Mouse (Mus musculus) midbrain, embryonic 11.5 days (tissue): ENCODE data around the gene Klhl2. TPM values are rescaled to one million over a fixed set of nuclear protein-coding genes. Genes with fewer than 3 reads are reported as not detected.

Experiments
- ATAC-seq: fragments of 200-750 bp; cut with Nextera tagmentation; 2 replicates; pipeline ENCODE4 v1.8.0; 2017; ENCODE audit warnings: moderate TSS enrichment, moderate library complexity; ENCODE audit not compliant: low FRiP score
- DNase-seq: peaks from one replicate; pipeline ENCODE4 v3.0.0; 2015; ENCODE audit warnings: low spot score; ENCODE audit errors: missing footprints
- H3K27ac ChIP-seq: fragments of 300-500 bp; sonication (generic); 2 replicates; pipeline ENCODE4 v1.5.1; 2014; ENCODE audit warnings: low read depth, low read length
- H3K27me3 ChIP-seq: fragments of 300-500 bp; sonication (generic); 2 replicates; pipeline ENCODE4 v1.6.1; 2014; ENCODE audit warnings: mild to moderate bottlenecking, low read length, moderate library complexity, mixed read lengths; ENCODE audit not compliant: control insufficient read depth, insufficient read depth
- H3K36me3 ChIP-seq: fragments of 300-500 bp; sonication (generic); 2 replicates; pipeline ENCODE4 v1.6.1; 2014; ENCODE audit warnings: mild to moderate bottlenecking, low read length, moderate library complexity, mixed read lengths; ENCODE audit not compliant: control insufficient read depth, insufficient read depth
- H3K4me1 ChIP-seq: fragments of 300-500 bp; sonication (generic); 2 replicates; pipeline ENCODE4 v1.6.1; 2014; ENCODE audit warnings: low read length; ENCODE audit not compliant: control insufficient read depth, insufficient read depth
- H3K4me2 ChIP-seq: fragments of 300-500 bp; sonication (generic); 2 replicates; pipeline ENCODE4 v1.6.1; 2014; ENCODE audit warnings: mild to moderate bottlenecking, moderate library complexity
- H3K4me3 ChIP-seq: fragments of 300-500 bp; sonication (generic); 2 replicates; pipeline ENCODE4 v1.5.1; 2014; ENCODE audit warnings: low read depth, low read length
- H3K9ac ChIP-seq: fragments of 300-500 bp; sonication (generic); 2 replicates; pipeline ENCODE4 v1.6.1; 2014; ENCODE audit warnings: low read length
- H3K9me3 ChIP-seq: fragments of 300-500 bp; sonication (generic); 2 replicates; pipeline ENCODE4 v1.6.1; 2016; ENCODE audit warnings: low read length; ENCODE audit not compliant: control insufficient read depth
- WGBS: fragments of 180-500 bp; shearing (Covaris S2); extraction: QIAGEN DNeasy Blood & Tissue Kit; methylation state at CpG from one replicate; pipeline ENCODE4 v1.1.7; 2014; 5-methylcytosine and 5-hydroxymethylcytosine counted together
- polyA plus RNA-seq: library from polyadenylated mRNA; unstranded; fragments of >200 nt; fragmentation: Nextera tagmentation; extraction: Ambion mirVana; gene quantifications from 2 replicates; pipeline ENCODE4 v1.2.1, GENCODE M21; 2014

Gene Klhl2
- polyA plus RNA-seq, 1 experiment from 2014 or later = 19.4 TPM

GRCm38 (mm10) chr8:64848245-64848785 is 1.5 kb downstream of the Klhl2 start:
- Histone ChIP-seq H3K4me1 (peaks cover 13% of the 10 kb centered on the region), H3K9me3 (no peaks in the 10 kb centered on the region), H3K36me3 (no peaks in the 10 kb centered on the region), H3K9ac (peak overlapping the region; percentile 94; the same call in 1 of the 2 replicates), H3K4me3 (peak overlapping the region; percentile 92), H3K27me3 (no peaks in the 10 kb centered on the region), H3K27ac (no peak overlapping the region), H3K4me2 (peak overlapping the region; percentile 82)
- WGBS = 5% methylated on average over 8 of the region's 8 CpGs
- ATAC-seq (no peak), DNase-seq (peak; percentile 80)

- peak; percentile 44 for DNase-seq
- no peak for ATAC-seq
- Histone ChIP-seq H3K36me3 (no peaks in the 10 kb centered on the region), H3K4me1 (peaks cover 13% of the 10 kb centered on the region), H3K9ac (no peak overlapping the region), H3K4me2 (peak overlapping the region; percentile 82; the same call in 1 of the 2 replicates), H3K27me3 (no peaks in the 10 kb centered on the region), H3K9me3 (no peaks in the 10 kb centered on the region), H3K4me3 (no peak overlapping the region), H3K27ac (no peak overlapping the region)
- 0% methylated on average over 2 of the region's 2 CpGs for WGBS
Observed at GRCm38 (mm10) chr8:64847650-64848049, 2.2 kb downstream of the Klhl2 start.

DNA sequence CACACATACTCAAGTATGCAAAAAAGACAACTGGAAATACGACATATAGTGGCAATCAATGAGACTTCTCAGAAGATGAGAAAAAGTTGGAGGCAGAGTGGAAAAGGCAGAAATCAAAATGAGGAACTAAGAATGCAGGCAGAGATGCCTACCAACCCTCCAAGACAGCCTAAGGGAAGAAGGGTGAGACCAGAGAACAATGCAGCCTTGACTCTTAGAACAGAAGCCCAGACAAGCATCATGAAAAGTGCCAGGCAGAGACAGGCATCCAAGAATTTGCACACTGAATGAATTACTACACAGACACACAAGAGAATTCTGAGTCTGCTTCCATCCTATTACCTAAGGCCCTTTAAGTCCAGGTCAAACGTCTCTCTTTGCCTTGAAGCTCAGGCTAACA is 2.6 kb downstream of the Klhl2 start:
- ATAC-seq = no peak
- Histone ChIP-seq H3K9me3 (no peaks in the 10 kb centered on the region), H3K9ac (no peak overlapping the region), H3K4me3 (no peak overlapping the region), H3K27ac (no peak overlapping the region), H3K27me3 (no peaks in the 10 kb centered on the region), H3K36me3 (no peaks in the 10 kb centered on the region), H3K4me1 (peaks cover 13% of the 10 kb centered on the region), H3K4me2 (no peak overlapping the region)
- DNase-seq = no peak
- WGBS = 46% methylated on average over 2 of the region's 2 CpGs

DNA sequence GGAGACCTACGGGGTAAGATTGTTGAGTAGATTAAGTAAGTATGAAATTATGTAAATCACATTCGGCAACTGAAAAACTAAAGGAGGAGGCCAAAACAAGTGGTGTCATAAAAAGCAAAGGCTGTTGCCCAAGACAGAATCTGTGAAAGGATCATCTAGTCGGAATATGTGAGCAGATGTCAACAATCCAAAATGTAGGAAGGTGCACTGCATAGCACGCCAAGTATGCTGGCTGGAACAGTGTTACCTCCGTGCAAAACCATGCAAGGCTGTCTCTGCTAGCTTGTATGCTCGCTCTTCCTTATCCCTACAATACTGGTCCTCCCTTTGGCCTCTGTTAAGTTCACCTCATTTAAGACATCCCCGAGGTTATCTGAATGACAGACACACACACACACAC is 4.5 kb downstream of the Klhl2 start:
- Histone ChIP-seq H3K27ac (no peak overlapping the region), H3K27me3 (no peaks in the 10 kb centered on the region), H3K9ac (no peak overlapping the region)

GRCm38 (mm10) chr8:64844043-64844481 is 5.8 kb downstream of the Klhl2 start:
- Histone ChIP-seq H3K27ac (no peak overlapping the region), H3K4me1 (peaks cover 10% of the 10 kb centered on the region), H3K9ac (no peak overlapping the region), H3K27me3 (no peaks in the 10 kb centered on the region), H3K36me3 (no peaks in the 10 kb centered on the region), H3K9me3 (no peaks in the 10 kb centered on the region), H3K4me2 (no peak overlapping the region), H3K4me3 (no peak overlapping the region)
- ATAC-seq = no peak
- WGBS = 98% methylated on average over 4 of the region's 4 CpGs
- no peak for DNase-seq

More for the DNA sequence above, 4.5 kb downstream of the Klhl2 start:
- peaks cover 10% of the 10 kb centered on the region for H3K4me1 ChIP-seq
- WGBS = 87% methylated on average over 7 of the region's 7 CpGs
- ATAC-seq (no peak), DNase-seq (no peak)
- no peak overlapping the region for H3K4me2 ChIP-seq
- no peaks in the 10 kb centered on the region for H3K36me3 ChIP-seq
- H3K4me3 ChIP-seq = no peak overlapping the region
- no peaks in the 10 kb centered on the region for H3K9me3 ChIP-seq

- H3K4me3 ChIP-seq = no peak overlapping the region
- H3K27me3 ChIP-seq = no peaks in the 10 kb centered on the region
- ATAC-seq (no peak), DNase-seq (no peak)
- H3K36me3 ChIP-seq = no peaks in the 10 kb centered on the region
- no peaks in the 10 kb centered on the region for H3K9me3 ChIP-seq
- peaks cover 5% of the 10 kb centered on the region; the same call in 1 of the 2 replicates for H3K4me1 ChIP-seq
- WGBS = 95% methylated on average over 3 of the region's 3 CpGs
- H3K27ac ChIP-seq = no peak overlapping the region
- no peak overlapping the region for H3K9ac ChIP-seq
- no peak overlapping the region for H3K4me2 ChIP-seq
Observed at GRCm38 (mm10) chr8:64843168-64843567, 6.6 kb downstream of the Klhl2 start.

- 93% methylated on average over 13 of the region's 13 CpGs for WGBS
- H3K27ac ChIP-seq = no peak overlapping the region
Observed at GRCm38 (mm10) chr8:64841747-64842406, 7.9 kb downstream of the Klhl2 start.

GRCm38 (mm10) chr8:64839628-64840027 is 10.2 kb downstream of the Klhl2 start:
- Histone ChIP-seq H3K4me1 (peaks cover 4% of the 10 kb centered on the region; the same call in 1 of the 2 replicates), H3K27me3 (no peaks in the 10 kb centered on the region), H3K9me3 (no peaks in the 10 kb centered on the region), H3K36me3 (no peaks in the 10 kb centered on the region), H3K27ac (no peak overlapping the region), H3K9ac (no peak overlapping the region), H3K4me2 (no peak overlapping the region), H3K4me3 (no peak overlapping the region)
- 0 out of 2 replicates have a peak, but pooled peaks have one; percentile 12 for ATAC-seq
- DNase-seq = no peak
- 67% methylated on average over 6 of the region's 6 CpGs for WGBS

More at GRCm38 (mm10) chr8:64841747-64842406, 7.9 kb downstream of the Klhl2 start:
- no peaks in the 10 kb centered on the region for H3K27me3 ChIP-seq
- H3K9ac ChIP-seq = no peak overlapping the region
- H3K4me3 ChIP-seq = no peak overlapping the region
- H3K4me1 ChIP-seq = no peaks in the 10 kb centered on the region
- H3K36me3 ChIP-seq = no peaks in the 10 kb centered on the region
- DNase-seq (no peak), ATAC-seq (no peak)
- H3K9me3 ChIP-seq = no peaks in the 10 kb centered on the region
- H3K4me2 ChIP-seq = no peak overlapping the region

DNA sequence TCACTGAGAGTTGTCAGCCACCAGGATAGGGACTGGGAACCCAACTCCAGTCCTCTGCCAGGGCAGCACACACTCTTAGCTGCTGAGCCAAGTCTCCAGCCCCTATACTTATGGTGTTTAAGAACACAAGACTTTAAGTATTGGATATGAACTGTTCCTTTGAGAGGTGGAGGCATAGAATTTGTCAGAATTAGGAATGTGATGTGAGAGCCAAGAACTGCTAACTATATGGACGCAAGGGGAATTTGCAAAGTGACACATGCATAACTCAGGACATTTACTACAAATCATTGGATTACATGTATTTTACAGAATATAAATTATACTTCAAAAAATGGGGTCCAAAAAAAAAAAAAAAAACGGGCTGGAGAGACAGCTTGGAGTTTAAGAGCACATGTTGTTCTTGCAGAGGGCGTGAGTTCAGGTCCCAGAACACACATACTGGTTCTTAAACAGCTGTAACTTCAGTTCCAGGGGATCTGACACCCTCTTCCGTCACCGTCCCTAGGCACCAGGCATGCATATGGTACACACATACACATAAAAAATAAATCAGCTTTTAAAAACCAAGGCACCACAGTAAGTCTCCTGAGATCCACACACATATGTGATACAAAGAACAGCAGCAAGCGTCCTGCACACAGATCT is 14.2 kb downstream of the Klhl2 start:
- WGBS = 85% methylated on average over 6 of the region's 6 CpGs
- H3K27me3 ChIP-seq = no peaks in the 10 kb centered on the region
- no peak overlapping the region for H3K4me3 ChIP-seq
- H3K4me2 ChIP-seq = no peak overlapping the region
- no peak for DNase-seq
- no peak for ATAC-seq
- H3K9ac ChIP-seq = no peak overlapping the region
- peaks cover 5% of the 10 kb centered on the region; the same call in 1 of the 2 replicates for H3K4me1 ChIP-seq
- H3K9me3 ChIP-seq = no peaks in the 10 kb centered on the region
- H3K36me3 ChIP-seq = no peaks in the 10 kb centered on the region
- no peak overlapping the region for H3K27ac ChIP-seq
